Mouse (Mus musculus): Measurements from ENCODE around the gene Gm21679. TPM values are rescaled to one million over a fixed set of nuclear protein-coding genes. Genes with fewer than 3 reads are reported as not detected.
"Not testable (repeated sequence)": the region's sequence is repeated elsewhere in the genome, so short reads cannot be mapped to it uniquely, and the experiment has no call there.

Gm21679 gene
- total RNA-seq (2021): not detected in 2 replicates
- long read RNA-seq, experiment 1: 0 reads
- long read RNA-seq, experiment 2: 0 reads

- not testable (repeated sequence) for DNase-seq
These were observed at the start of gene Gm21679 for GRCm38 (mm10) chrY:29683270-29683669. Gene Gm21679, minus strand, starts transcription at chrY:29683370.

All from adrenal gland, postnatal 14 days (tissue).